Mouse (Mus musculus) olfactory bulb, adult 2 months (tissue): ENCODE results near the gene Btbd35f12. TPM values are rescaled to one million over a fixed set of nuclear protein-coding genes. Genes with fewer than 3 reads are reported as not detected.
"Not testable (repeated sequence)": the region's sequence is repeated elsewhere in the genome, so short reads cannot be mapped to it uniquely, and the experiment has no call there.

Source experiments
- H3K27ac ChIP-seq: fragments of 200-500 bp; 2 replicates; pipeline ENCODE4 v1.5.1; 2012; ENCODE audit warnings: low read depth, low read length; ENCODE audit not compliant: insufficient read depth
- H3K4me1 ChIP-seq: fragments of 200-500 bp; 2 replicates; pipeline ENCODE4 v1.6.1; 2012; ENCODE audit warnings: low read length; ENCODE audit not compliant: control insufficient read depth, insufficient read depth
- H3K4me3 ChIP-seq: fragments of 200-500 bp; 2 replicates; pipeline ENCODE4 v1.5.1; 2012; ENCODE audit warnings: mild to moderate bottlenecking, low read depth, low read length, moderate library complexity; ENCODE audit not compliant: insufficient read depth
- WGBS: fragments of 180-500 bp; shearing (Covaris S2); methylation state at CpG from one replicate; pipeline ENCODE4 v1.1.7; 2018; 5-methylcytosine and 5-hydroxymethylcytosine counted together
- polyA plus RNA-seq: library from polyadenylated mRNA; stranded (reverse); fragments of >200 nt; gene quantifications from 2 replicates; pipeline ENCODE4 v1.2.4, GENCODE M21; 2012; ENCODE audit warnings: low replicate concordance; ENCODE audit not compliant: missing spikeins, insufficient read depth, insufficient read length

Gene Btbd35f12
- not detected in 2 replicates for polyA plus RNA-seq

DNA sequence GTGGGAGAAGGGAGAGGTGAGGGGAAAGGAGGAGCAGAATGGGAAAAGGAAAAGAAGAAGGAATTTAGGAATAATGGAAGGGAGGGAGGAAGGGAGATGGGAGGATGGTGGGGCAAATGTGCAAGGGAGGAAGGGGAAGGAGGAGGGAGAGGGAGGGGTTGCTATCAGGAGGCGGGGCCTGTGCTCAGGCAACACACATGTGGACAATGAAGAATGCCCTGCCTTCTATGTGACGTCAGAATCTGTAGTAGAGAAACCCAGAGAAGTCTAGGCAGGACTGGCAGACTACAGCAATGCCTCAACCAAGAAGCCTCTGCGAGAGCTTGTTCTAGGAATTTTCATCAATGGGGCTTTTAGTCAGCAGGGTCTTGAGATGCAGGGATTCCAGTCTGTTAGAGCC is at the start of gene Btbd35f12:
Btbd35f12 (plus strand) TSS at position 301 of the 400 bp plus-strand sequence.
- not testable (repeated sequence) for H3K27ac ChIP-seq, H3K4me3 ChIP-seq, H3K4me1 ChIP-seq
- WGBS, result no CpG with 5 or more reads among the region's 3 CpGs

DNA sequence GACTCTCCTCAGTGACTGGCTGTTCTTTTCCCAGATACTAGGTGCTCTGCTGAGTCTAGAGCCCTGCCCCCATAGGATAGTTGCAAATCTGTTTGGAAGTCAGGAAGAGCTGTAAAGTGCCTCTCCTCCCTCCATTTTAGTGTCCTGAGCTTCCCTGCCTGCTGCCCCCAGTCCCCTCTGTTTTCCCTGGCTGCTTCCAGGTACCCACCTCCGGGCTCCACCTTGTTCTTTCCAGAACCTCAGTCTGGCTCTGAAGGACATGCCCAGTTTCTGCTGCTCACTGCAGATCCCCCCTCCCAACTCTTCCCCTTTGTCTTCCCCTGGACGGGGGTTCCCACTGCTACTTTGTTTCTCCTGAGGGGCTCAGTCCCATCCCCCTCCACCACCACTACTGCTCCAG is 40.1 kb downstream of the Btbd35f12 start:
- 82% methylated on average over 2 of the region's 2 CpGs for WGBS
- not testable (repeated sequence) for H3K4me1 ChIP-seq, H3K27ac ChIP-seq, H3K4me3 ChIP-seq

Other genes with a start within 250 kb of the Btbd35f12 start
- gene Spin2-ps6, start 78.5 kb upstream of the Btbd35f12 start, polyA plus RNA-seq, result not detected in 2 replicates